Mouse (Mus musculus) left cerebral cortex, adult 8-10 months (tissue): ENCODE data around the gene Trp53bp2. TPM values are rescaled to one million over a fixed set of nuclear protein-coding genes. Genes with fewer than 3 reads are reported as not detected.

Experiments
- DNase-seq, 2 experiments: peaks; one replicate each; pipeline ENCODE4 v3.0.0; 2022; ENCODE audit warnings: low spot score in 2 of 2
- total RNA-seq, 4 experiments: library from RNA; stranded (reverse); gene quantifications; 2 replicates each; pipeline ENCODE4 v1.2.4; 2022

The Trp53bp2 gene
- total RNA-seq, 4 experiments from 2014 or later: 23.8 to 34.0 (median 26.8) TPM

GRCm38 (mm10) chr1:182408243-182408642, 729 bp upstream of the Trp53bp2 start:
- no peak for DNase-seq

GRCm38 (mm10) chr1:182409401-182410173, 615 bp downstream of the Trp53bp2 start:
- DNase-seq: no peak

- DNase-seq: no peak
Measured at GRCm38 (mm10) chr1:182412586-182413270, 3.8 kb downstream of the Trp53bp2 start.

- DNase-seq: no peak
Measured at GRCm38 (mm10) chr1:182419481-182419880, 10.5 kb downstream of the Trp53bp2 start.

GRCm38 (mm10) chr1:182424274-182424673, 15.3 kb downstream of the Trp53bp2 start:
- no peak for DNase-seq

DNA sequence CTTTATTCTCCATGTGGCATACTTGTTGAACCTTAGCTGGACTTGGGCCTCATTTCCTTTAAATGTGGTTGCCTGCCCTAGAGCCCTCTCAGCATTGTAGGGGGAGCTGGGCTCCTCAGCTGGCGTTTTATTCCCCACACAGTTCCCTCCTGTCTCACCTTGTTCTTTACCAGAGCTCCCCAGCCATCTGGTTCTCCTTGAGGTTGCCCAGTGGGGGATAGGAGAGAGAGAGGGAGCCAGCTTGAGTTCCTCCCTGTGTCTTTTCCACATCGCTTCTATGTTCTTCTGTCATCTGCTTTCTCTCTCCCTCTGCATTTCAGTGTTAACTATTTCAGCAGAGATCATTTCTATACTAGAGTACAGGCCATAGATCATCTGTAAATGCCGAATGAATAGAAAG, 16.2 kb downstream of the Trp53bp2 start:
- DNase-seq: no peak

DNA sequence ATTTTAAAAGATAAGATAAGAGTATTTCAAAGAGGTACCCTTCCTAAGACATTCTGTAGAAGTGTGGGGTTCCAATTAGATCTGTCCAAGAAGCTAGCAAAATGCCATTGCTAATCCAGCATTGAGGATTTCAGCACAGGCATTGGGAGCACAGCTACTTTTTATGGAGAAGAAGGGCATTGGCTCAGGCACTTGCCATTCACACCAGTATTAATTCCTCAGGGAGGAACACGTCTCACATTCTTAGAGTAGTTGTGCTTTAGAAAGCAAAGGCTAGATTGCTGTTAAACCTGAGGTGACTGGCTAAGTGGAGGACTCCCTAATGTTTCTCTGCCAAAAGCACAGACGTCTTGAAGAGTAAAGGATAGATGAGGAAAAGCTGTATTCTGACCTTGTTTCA, 17.5 kb downstream of the Trp53bp2 start:
- no peak for DNase-seq

DNA sequence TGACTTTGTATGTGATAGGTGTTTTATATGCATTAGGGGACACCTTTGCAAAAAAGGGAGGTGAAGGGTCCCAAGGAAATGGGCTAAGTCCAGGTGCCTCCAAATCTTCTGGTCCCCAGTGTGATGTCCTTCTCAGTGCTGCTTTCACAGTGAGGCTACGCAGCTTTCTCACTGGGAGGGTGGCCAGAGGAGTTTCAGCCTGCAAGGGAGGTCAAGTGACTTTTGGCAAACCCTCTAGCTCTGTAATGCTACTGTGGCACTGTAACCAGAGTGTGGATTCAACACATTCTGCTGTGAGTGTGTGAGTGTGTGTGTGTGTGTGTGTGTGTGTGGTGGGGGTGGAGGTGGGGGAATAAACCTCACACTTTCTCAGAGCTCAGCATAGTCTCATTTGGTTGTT, 18.5 kb downstream of the Trp53bp2 start:
- DNase-seq: no peak

GRCm38 (mm10) chr1:182429826-182430225, 20.9 kb downstream of the Trp53bp2 start:
- no peak for DNase-seq

DNA sequence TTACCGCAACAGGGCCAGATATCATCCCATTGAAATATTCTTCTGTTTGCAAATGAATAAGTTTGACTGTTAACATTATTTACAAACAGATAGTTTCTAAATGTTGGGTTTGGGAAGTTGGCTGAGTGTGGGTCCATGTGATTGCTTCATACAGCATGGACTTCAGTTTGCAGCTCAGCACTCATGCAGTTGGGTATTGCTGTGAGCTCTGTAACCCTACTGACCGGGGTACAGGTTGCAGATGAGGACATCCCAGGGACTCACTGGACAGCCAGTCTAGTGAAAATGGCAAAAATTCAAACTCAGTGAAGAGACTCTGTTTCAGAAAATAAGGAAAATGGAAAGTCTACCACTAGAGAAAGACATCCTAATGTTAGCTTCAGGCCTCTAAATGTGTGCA, 21.7 kb downstream of the Trp53bp2 start:
- DNase-seq: no peak

- no peak for DNase-seq
Measured at GRCm38 (mm10) chr1:182432059-182432458, 23.1 kb downstream of the Trp53bp2 start.

DNA sequence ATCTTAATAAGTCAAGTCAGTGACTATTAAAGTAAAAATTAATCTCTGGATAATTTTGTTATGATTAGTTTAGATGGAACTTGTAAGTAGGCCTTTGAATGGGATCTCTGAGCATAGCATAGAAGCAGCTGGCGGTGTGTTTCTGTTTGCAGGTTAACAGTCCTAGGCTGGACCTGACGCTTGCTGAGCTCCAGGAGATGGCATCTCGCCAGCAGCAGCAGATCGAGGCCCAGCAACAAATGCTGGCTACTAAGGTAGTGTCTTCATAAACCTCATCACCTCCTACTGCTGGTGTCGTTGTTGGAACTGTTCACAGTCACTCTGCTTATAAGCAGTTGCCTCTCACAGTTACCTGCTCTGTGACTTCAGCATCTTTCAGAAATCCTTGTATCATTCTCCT, 27.8 kb downstream of the Trp53bp2 start:
- no peak for DNase-seq

DNA sequence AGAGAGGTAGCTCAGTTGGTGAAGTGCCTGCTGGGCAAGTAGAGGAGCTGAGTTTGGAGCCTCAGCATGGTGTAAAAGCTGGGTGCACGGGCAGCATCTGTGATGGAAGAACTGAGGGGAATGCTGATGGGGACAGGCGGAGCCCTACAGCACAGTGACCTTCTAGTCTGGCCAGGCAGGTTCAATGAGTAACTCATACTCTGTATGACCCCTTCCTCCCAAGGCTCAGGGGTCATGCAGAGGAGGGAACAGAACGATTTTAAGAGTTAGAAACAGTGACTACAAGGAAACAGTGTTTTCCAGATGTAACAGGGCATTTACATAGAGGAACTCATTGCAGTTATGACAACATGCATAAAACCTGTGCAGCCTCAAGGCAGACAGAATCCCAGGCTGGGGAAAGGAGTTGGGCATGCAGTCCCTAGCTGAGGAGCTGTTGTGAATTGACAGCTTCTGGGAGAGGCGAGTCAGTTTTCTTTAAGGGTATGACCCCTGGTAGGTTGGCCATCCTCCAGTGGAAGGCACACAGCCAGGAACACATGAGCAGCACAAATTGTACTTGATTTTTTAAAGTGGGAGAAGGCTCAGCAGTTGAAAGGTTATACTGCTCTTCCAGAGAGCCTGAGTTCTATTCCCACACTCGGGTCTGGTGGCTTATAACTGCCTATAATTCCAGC, 30.7 kb downstream of the Trp53bp2 start:
- DNase-seq: peak in 1 of 2 experiments; percentile 39

DNA sequence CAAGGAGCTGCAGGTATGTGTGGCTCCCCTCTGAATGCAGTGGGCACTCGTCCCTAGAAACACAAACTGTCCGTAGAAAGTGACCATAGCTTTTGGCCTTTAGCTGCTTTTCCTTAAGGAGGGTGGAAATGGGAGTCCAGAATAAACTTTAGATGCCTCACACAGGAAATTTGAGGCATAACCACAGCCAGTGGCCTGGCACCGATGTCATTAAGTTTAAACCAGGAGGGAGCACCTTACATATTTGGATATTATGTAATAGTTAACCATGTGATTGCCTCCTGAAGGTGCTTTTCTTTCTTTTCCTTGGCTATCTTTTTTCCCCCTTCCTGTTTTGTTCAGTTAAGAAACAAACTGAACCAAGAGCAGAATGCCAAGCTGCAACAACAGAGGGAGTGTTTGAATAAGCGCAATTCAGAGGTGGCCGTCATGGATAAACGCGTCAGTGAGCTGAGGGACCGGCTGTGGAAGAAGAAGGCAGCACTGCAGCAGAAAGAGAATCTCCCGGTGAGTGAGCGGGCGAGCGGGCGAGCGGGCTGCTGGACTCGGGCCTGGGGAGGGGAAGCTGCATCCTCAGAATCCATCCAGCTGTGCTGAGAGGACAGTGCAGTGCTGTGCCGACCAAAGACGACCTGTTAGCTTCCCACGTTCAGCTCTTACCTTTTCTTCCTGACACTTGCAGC, 33.0 kb downstream of the Trp53bp2 start:
- DNase-seq: no peak

GRCm38 (mm10) chr1:182444116-182444515, 35.1 kb downstream of the Trp53bp2 start:
- DNase-seq: no peak

DNA sequence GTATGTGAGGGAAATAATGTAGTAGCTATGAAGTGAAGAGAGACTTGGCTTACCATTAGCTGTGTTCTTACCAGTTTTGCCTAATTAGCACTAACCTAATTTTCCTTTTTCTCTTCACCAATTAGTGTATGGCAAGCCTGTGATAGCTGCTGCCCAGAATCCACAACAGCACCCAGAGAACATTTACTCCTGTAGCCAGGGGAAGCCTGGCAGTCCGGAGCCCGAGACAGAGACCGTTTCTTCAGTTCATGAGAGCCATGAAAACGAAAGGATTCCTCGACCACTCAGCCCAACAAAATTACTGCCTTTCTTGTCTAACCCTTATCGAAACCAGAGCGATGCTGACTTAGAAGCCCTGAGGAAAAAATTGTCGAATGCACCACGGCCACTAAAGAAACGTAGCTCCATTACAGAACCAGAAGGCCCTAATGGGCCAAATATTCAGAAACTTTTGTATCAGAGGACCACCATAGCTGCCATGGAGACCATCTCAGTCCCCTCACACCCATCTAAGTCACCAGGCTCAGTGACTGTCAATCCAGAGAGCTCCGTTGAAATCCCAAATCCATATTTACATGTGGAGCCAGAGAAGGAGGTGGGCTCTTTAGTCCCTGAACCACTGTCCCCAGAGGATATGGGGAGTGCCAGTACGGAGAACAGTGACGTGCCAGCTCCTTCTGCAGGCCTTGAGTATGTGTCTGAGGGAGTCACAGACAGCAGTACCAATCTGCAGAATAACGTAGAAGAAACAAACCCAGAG, 39.5 kb downstream of the Trp53bp2 start:
- no peak for DNase-seq

DNA sequence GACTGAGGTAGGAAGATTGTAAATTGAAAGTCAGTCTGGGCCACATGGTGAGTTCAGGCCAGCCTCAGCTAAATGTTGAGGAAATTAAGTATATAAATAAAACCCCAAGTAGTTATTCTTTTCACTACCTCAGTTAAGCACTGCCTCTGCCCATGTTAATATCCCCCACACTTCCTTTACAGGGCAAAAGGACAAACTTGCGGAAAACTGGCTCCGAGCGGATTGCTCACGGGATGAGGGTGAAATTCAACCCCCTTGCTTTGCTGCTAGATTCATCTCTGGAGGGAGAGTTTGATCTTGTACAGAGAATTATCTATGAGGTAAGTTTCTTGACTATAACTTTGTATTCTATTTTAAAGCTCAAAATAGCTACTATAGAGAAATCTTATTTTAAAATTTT, 43.5 kb downstream of the Trp53bp2 start:
- no peak for DNase-seq

DNA sequence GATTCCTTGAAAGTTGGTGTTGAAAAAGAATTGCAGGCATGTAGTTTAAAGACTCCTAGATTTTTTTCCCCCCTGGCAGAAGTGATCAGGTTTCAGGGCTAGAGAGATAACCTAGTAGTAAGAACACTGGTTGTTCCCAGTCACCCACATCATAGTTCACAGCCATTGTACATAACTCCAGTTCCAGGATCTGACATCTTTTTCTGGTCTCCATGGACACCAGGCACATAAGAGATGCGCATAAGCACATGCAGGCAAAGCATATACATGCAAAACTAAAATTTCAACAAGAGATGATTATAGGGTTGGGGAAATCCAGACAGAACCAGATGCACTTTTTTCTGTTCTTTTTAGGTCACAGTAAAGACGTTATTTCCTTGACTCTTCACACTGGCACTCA, 46.1 kb downstream of the Trp53bp2 start:
- DNase-seq: no peak

GRCm38 (mm10) chr1:182458556-182458955, 49.6 kb downstream of the Trp53bp2 start:
- no peak for DNase-seq

DNA sequence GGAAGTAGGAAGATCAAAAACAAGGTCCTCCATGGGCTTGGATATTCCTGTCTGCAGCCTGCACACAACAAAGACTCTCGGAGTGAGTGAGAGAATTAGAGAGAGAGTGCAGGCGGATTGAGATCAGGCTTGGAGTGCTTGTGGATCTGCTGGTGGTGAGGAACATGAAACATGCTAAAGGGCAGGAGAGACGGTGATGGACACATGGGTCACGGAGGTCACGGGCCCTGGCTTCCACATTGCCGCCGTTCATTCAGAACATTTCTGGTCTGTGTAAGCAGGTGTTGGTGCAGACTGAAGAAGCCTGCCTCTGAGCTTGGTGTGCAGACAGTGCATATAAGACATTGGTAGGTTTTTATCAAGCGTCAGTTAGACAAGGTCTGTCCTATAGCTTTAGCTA, 50.5 kb downstream of the Trp53bp2 start:
- DNase-seq: no peak
